Mouse (Mus musculus): Measurements from ENCODE around the gene Adamtsl3. TPM values are rescaled to one million over a fixed set of nuclear protein-coding genes. Genes with fewer than 3 reads are reported as not detected.

The Adamtsl3 gene
- polyA plus RNA-seq, 1 experiment from 2014 or later = 0.20 TPM

GRCm38 (mm10) chr7:82497064-82497463 lies 161.6 kb downstream of the Adamtsl3 start:
- no peak for DNase-seq (ENCODE audit: low spot score)

GRCm38 (mm10) chr7:82501306-82501705 lies 165.8 kb downstream of the Adamtsl3 start:
- DNase-seq (ENCODE audit: low spot score) = no peak

- DNase-seq (ENCODE audit: low spot score) = no peak
Measured at GRCm38 (mm10) chr7:82502511-82502910, 167.0 kb downstream of the Adamtsl3 start.

GRCm38 (mm10) chr7:82504101-82504500 lies 168.6 kb downstream of the Adamtsl3 start:
- peak; percentile 4 for DNase-seq (ENCODE audit: low spot score)

- DNase-seq (ENCODE audit: low spot score) = no peak
Measured at GRCm38 (mm10) chr7:82530583-82530982, 195.1 kb downstream of the Adamtsl3 start.

GRCm38 (mm10) chr7:82531376-82531775 lies 195.9 kb downstream of the Adamtsl3 start:
- no peak for DNase-seq (ENCODE audit: low spot score)

- no peak for DNase-seq (ENCODE audit: low spot score)
Measured at GRCm38 (mm10) chr7:82533188-82533587, 197.7 kb downstream of the Adamtsl3 start.

GRCm38 (mm10) chr7:82533747-82534504 lies 198.4 kb downstream of the Adamtsl3 start:
- DNase-seq (ENCODE audit: low spot score) = no peak

- no peak for DNase-seq (ENCODE audit: low spot score)
Measured at GRCm38 (mm10) chr7:82544390-82544919, 209.0 kb downstream of the Adamtsl3 start.

GRCm38 (mm10) chr7:82552005-82552404 lies 216.5 kb downstream of the Adamtsl3 start:
- no peak for DNase-seq (ENCODE audit: low spot score)

GRCm38 (mm10) chr7:82555803-82556202 lies 220.3 kb downstream of the Adamtsl3 start:
- no peak for DNase-seq (ENCODE audit: low spot score)

GRCm38 (mm10) chr7:82556417-82556816 lies 220.9 kb downstream of the Adamtsl3 start:
- no peak for DNase-seq (ENCODE audit: low spot score)

GRCm38 (mm10) chr7:82557111-82557510 lies 221.6 kb downstream of the Adamtsl3 start:
- no peak for DNase-seq (ENCODE audit: low spot score)

- DNase-seq (ENCODE audit: low spot score) = no peak
Measured at GRCm38 (mm10) chr7:82566688-82567087, 231.2 kb downstream of the Adamtsl3 start.

GRCm38 (mm10) chr7:82567811-82568210 lies 232.3 kb downstream of the Adamtsl3 start:
- DNase-seq (ENCODE audit: low spot score) = no peak

- no peak for DNase-seq (ENCODE audit: low spot score)
Measured at GRCm38 (mm10) chr7:82572981-82573380, 237.5 kb downstream of the Adamtsl3 start.

- no peak for DNase-seq (ENCODE audit: low spot score)
Measured at GRCm38 (mm10) chr7:82580007-82580406, 244.5 kb downstream of the Adamtsl3 start.

GRCm38 (mm10) chr7:82581802-82582201 lies 246.3 kb downstream of the Adamtsl3 start:
- no peak for DNase-seq (ENCODE audit: low spot score)

- no peak for DNase-seq (ENCODE audit: low spot score)
Measured at GRCm38 (mm10) chr7:82582534-82582933, 247.0 kb downstream of the Adamtsl3 start.

GRCm38 (mm10) chr7:82590931-82591330 lies 255.4 kb downstream of the Adamtsl3 start:
- DNase-seq (ENCODE audit: low spot score) = no peak

GRCm38 (mm10) chr7:82602008-82602407 lies 266.5 kb downstream of the Adamtsl3 start:
- DNase-seq (ENCODE audit: low spot score) = no peak

- DNase-seq (ENCODE audit: low spot score) = no peak
Measured at GRCm38 (mm10) chr7:82605425-82605824, 269.9 kb downstream of the Adamtsl3 start.

- peak; percentile 5 for DNase-seq (ENCODE audit: low spot score)
Measured at GRCm38 (mm10) chr7:82609629-82610028, 274.1 kb downstream of the Adamtsl3 start.
